Mouse (Mus musculus) midbrain, embryonic 11.5 days (tissue): ENCODE measurements at regions not wholly inside any gene's neighbourhood (a gene's known extent, or its start where the extent isn't known, plus 50 kb on each side); places are given as distances from the start of the nearest gene placed in this dataset.

Experiments used
- ATAC-seq: fragments of 200-750 bp; cut with Nextera tagmentation; 2 replicates; pipeline ENCODE4 v1.8.0; 2017; ENCODE audit warnings: moderate TSS enrichment, moderate library complexity; ENCODE audit not compliant: low FRiP score
- DNase-seq: peaks from one replicate; pipeline ENCODE4 v3.0.0; 2015; ENCODE audit warnings: low spot score; ENCODE audit errors: missing footprints
- H3K27ac ChIP-seq: fragments of 300-500 bp; sonication (generic); 2 replicates; pipeline ENCODE4 v1.5.1; 2014; ENCODE audit warnings: low read depth, low read length
- H3K27me3 ChIP-seq: fragments of 300-500 bp; sonication (generic); 2 replicates; pipeline ENCODE4 v1.6.1; 2014; ENCODE audit warnings: mild to moderate bottlenecking, low read length, moderate library complexity, mixed read lengths; ENCODE audit not compliant: control insufficient read depth, insufficient read depth
- H3K36me3 ChIP-seq: fragments of 300-500 bp; sonication (generic); 2 replicates; pipeline ENCODE4 v1.6.1; 2014; ENCODE audit warnings: mild to moderate bottlenecking, low read length, moderate library complexity, mixed read lengths; ENCODE audit not compliant: control insufficient read depth, insufficient read depth
- H3K4me1 ChIP-seq: fragments of 300-500 bp; sonication (generic); 2 replicates; pipeline ENCODE4 v1.6.1; 2014; ENCODE audit warnings: low read length; ENCODE audit not compliant: control insufficient read depth, insufficient read depth
- H3K4me2 ChIP-seq: fragments of 300-500 bp; sonication (generic); 2 replicates; pipeline ENCODE4 v1.6.1; 2014; ENCODE audit warnings: mild to moderate bottlenecking, moderate library complexity
- H3K4me3 ChIP-seq: fragments of 300-500 bp; sonication (generic); 2 replicates; pipeline ENCODE4 v1.5.1; 2014; ENCODE audit warnings: low read depth, low read length
- H3K9ac ChIP-seq: fragments of 300-500 bp; sonication (generic); 2 replicates; pipeline ENCODE4 v1.6.1; 2014; ENCODE audit warnings: low read length
- H3K9me3 ChIP-seq: fragments of 300-500 bp; sonication (generic); 2 replicates; pipeline ENCODE4 v1.6.1; 2016; ENCODE audit warnings: low read length; ENCODE audit not compliant: control insufficient read depth
- WGBS: fragments of 180-500 bp; shearing (Covaris S2); extraction: QIAGEN DNeasy Blood & Tissue Kit; methylation state at CpG from one replicate; pipeline ENCODE4 v1.1.7; 2014; 5-methylcytosine and 5-hydroxymethylcytosine counted together

- no peak overlapping the region for H3K4me3 ChIP-seq
- no peak overlapping the region for H3K27ac ChIP-seq
- DNase-seq, result no peak
- H3K36me3 ChIP-seq, result no peaks in the 10 kb centered on the region
- H3K27me3 ChIP-seq, result no peaks in the 10 kb centered on the region
- no peaks in the 10 kb centered on the region for H3K9me3 ChIP-seq
- H3K9ac ChIP-seq, result no peak overlapping the region
- WGBS, result 79% methylated on average over 4 of the region's 4 CpGs
- no peak overlapping the region for H3K4me2 ChIP-seq
- H3K4me1 ChIP-seq, result no peaks in the 10 kb centered on the region
- ATAC-seq, result no peak
Observed at GRCm38 (mm10) chr4:135058895-135059294, 61.6 kb upstream of the Runx3 start.

GRCm38 (mm10) chr4:135061030-135061743, 59.3 kb upstream of the Runx3 start:
- no peaks in the 10 kb centered on the region for H3K9me3 ChIP-seq
- no peaks in the 10 kb centered on the region for H3K36me3 ChIP-seq
- no peak overlapping the region for H3K27ac ChIP-seq
- no peak overlapping the region for H3K9ac ChIP-seq
- H3K4me2 ChIP-seq, result no peak overlapping the region
- DNase-seq, result no peak
- no peaks in the 10 kb centered on the region for H3K27me3 ChIP-seq
- ATAC-seq, result no peak
- H3K4me1 ChIP-seq, result no peaks in the 10 kb centered on the region
- H3K4me3 ChIP-seq, result no peak overlapping the region
- 58% methylated on average over 4 of the region's 4 CpGs for WGBS

GRCm38 (mm10) chr4:135066766-135067479, 53.5 kb upstream of the Runx3 start:
- DNase-seq (peak; percentile 99), ATAC-seq (peak; percentile 68)
- no peak overlapping the region for H3K9ac ChIP-seq
- no peaks in the 10 kb centered on the region for H3K27me3 ChIP-seq
- H3K4me1 ChIP-seq, result no peaks in the 10 kb centered on the region
- 13% methylated on average over 19 of the region's 19 CpGs for WGBS
- no peak overlapping the region for H3K4me2 ChIP-seq
- H3K36me3 ChIP-seq, result no peaks in the 10 kb centered on the region
- H3K27ac ChIP-seq, result no peak overlapping the region
- no peak overlapping the region for H3K4me3 ChIP-seq
- no peaks in the 10 kb centered on the region for H3K9me3 ChIP-seq

- Histone ChIP-seq H3K9me3 (no peaks in the 10 kb centered on the region), H3K36me3 (no peaks in the 10 kb centered on the region), H3K4me3 (no peak overlapping the region), H3K27me3 (no peaks in the 10 kb centered on the region), H3K9ac (no peak overlapping the region), H3K4me1 (no peaks in the 10 kb centered on the region), H3K27ac (no peak overlapping the region), H3K4me2 (no peak overlapping the region)
- WGBS, result 85% methylated on average over 7 of the region's 7 CpGs
- no peak for DNase-seq
- ATAC-seq, result no peak
Observed at GRCm38 (mm10) chr4:135067805-135068204, 52.6 kb upstream of the Runx3 start.

GRCm38 (mm10) chr4:135069818-135070217, 50.6 kb upstream of the Runx3 start:
- no peak overlapping the region for H3K27ac ChIP-seq
- H3K4me3 ChIP-seq, result no peak overlapping the region
- no peak for DNase-seq
- no peaks in the 10 kb centered on the region for H3K36me3 ChIP-seq
- H3K4me2 ChIP-seq, result no peak overlapping the region
- 73% methylated on average over 18 of the region's 18 CpGs for WGBS
- no peak overlapping the region for H3K9ac ChIP-seq
- no peaks in the 10 kb centered on the region for H3K27me3 ChIP-seq
- no peaks in the 10 kb centered on the region for H3K9me3 ChIP-seq
- H3K4me1 ChIP-seq, result no peaks in the 10 kb centered on the region
- ATAC-seq, result no peak
